Mouse (Mus musculus) embryo, embryonic 11 days (tissue): ENCODE data around the gene Prss48.
"Not testable (repeated sequence)": the region's sequence is repeated elsewhere in the genome, so short reads cannot be mapped to it uniquely, and the experiment has no call there.

Source experiments
- DNase-seq: peaks from one replicate; pipeline ENCODE4 v3.0.0-alpha.2; 2015

Prss48 gene

GRCm38 (mm10) chr3:86002940-86003339 is 649 bp upstream of the Prss48 start:
- DNase-seq, result no peak

GRCm38 (mm10) chr3:86001271-86001670 is 1.0 kb downstream of the Prss48 start:
- no peak for DNase-seq

- DNase-seq, result no peak
Measured at GRCm38 (mm10) chr3:85994645-85995044, 7.6 kb downstream of the Prss48 start.

GRCm38 (mm10) chr3:85993744-85994143 is 8.5 kb downstream of the Prss48 start:
- no peak for DNase-seq

- DNase-seq, result no peak
Measured at GRCm38 (mm10) chr3:85991802-85992156, 10.5 kb downstream of the Prss48 start.

- no peak for DNase-seq
Measured at GRCm38 (mm10) chr3:85991140-85991801, 11.0 kb downstream of the Prss48 start.

GRCm38 (mm10) chr3:85987225-85987624 is 15.1 kb downstream of the Prss48 start:
- DNase-seq, result no peak

GRCm38 (mm10) chr3:85984537-85984936 is 17.8 kb downstream of the Prss48 start:
- no peak for DNase-seq

- DNase-seq, result not testable (repeated sequence)
Measured at GRCm38 (mm10) chr3:85981761-85982160, 20.5 kb downstream of the Prss48 start.

GRCm38 (mm10) chr3:85980036-85980435 is 22.3 kb downstream of the Prss48 start:
- DNase-seq, result no peak

- no peak for DNase-seq
Measured at GRCm38 (mm10) chr3:85974451-85974850, 27.8 kb downstream of the Prss48 start.

GRCm38 (mm10) chr3:85973376-85974140 is 28.7 kb downstream of the Prss48 start:
- no peak for DNase-seq

- DNase-seq, result peak; percentile 48
Measured at GRCm38 (mm10) chr3:85971599-85971975, 30.7 kb downstream of the Prss48 start.

GRCm38 (mm10) chr3:85970742-85971598 is 31.3 kb downstream of the Prss48 start, which contains the start of gene Sh3d19:
TSS of gene Sh3d19 (plus strand) at chr3:85971109.
- peak; percentile 89 for DNase-seq

- no peak for DNase-seq
Measured at GRCm38 (mm10) chr3:85969040-85969439, 33.3 kb downstream of the Prss48 start.

- no peak for DNase-seq
Measured at GRCm38 (mm10) chr3:85965479-85965878, 36.8 kb downstream of the Prss48 start.

- DNase-seq, result peak; percentile 44
Measured at GRCm38 (mm10) chr3:85961134-85961533, 41.2 kb downstream of the Prss48 start.

- no peak for DNase-seq
Measured at GRCm38 (mm10) chr3:85959669-85960068, 42.6 kb downstream of the Prss48 start.

- DNase-seq, result no peak
Measured at GRCm38 (mm10) chr3:85955704-85956103, 46.6 kb downstream of the Prss48 start.

- no peak for DNase-seq
Measured at GRCm38 (mm10) chr3:85955269-85955668, 47.0 kb downstream of the Prss48 start.

GRCm38 (mm10) chr3:85952696-85953283 is 49.5 kb downstream of the Prss48 start:
- no peak for DNase-seq

GRCm38 (mm10) chr3:85950914-85951313 is 51.4 kb downstream of the Prss48 start:
- DNase-seq, result no peak
